Mouse (Mus musculus): ENCODE data around the gene Gm13757. TPM values are rescaled to one million over a fixed set of nuclear protein-coding genes. Genes with fewer than 3 reads are reported as not detected.

Gene Gm13757
- total RNA-seq (2023) = not detected

DNA sequence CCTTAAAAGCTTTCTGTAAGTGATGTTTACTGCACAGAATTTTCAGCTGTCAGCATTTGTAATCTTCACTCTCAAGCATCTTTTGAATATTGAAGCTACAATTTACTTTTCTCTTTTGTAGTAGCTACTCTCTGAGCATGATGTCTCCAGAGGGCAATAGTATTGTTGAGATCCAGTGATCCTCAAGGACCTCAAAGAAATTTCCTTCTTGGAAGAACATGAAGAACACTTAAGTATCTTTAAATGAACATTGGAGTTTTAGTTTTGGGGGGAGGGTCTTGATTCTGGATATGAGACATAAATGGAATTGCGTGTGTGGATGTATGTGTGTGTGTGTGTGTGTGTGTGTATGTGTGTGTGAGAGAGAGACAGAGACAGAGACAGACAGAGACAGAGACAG is at the start of gene Gm13757:
Gm13757 (minus strand) TSS at position 101 of the 400 bp plus-strand sequence.

DNA sequence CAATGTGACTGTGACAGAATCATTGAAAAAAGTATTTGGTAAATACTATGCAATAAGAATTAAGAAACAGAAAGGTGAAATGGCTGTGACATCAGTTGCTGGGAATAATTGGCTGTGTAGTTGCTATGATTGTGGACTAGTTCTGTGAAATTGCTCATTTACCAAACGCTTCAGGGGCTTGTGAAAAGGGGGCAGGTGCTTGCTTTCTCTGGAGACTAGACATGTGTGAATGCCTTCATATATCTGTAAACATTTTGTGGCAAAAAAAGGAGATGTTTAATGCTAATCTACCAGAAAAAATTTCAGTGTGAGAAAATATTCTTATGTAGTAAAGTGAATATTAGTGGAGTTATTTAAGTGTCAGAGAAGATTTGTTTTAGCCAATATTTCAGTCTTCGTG is 44.1 kb upstream of the Gm13757 start, which contains the start of gene Olfr1185-ps1:
Olfr1185-ps1 (plus strand) TSS at position 301 of the 400 bp plus-strand sequence.

DNA sequence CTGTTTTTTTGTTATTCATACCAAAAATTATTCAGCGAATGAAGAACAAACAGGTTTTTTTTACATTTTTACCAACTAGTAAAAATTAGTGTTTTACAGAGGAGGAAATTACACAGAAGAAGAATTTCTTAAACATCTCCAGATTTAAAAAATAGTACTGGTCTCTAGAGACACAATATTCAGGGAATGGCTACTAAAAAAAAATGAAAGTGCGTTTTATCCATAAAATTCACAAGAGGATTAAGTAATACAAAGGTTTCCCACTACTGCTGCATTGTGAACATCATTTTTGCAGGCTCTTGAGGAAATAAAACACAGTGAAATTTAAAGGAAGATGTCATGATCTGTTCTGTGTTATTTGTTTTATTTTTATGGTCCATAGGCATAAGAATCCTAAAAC is 34.4 kb upstream of the Gm13757 start, which contains the start of gene Olfr1184:
Olfr1184 (plus strand) TSS at position 301 of the 400 bp plus-strand sequence.

GRCm38 (mm10) chr2:88454567-88454966 is 5.6 kb upstream of the Gm13757 start, which contains the start of gene Olfr1183:
Olfr1183 (plus strand) TSS chr2:88454867.

DNA sequence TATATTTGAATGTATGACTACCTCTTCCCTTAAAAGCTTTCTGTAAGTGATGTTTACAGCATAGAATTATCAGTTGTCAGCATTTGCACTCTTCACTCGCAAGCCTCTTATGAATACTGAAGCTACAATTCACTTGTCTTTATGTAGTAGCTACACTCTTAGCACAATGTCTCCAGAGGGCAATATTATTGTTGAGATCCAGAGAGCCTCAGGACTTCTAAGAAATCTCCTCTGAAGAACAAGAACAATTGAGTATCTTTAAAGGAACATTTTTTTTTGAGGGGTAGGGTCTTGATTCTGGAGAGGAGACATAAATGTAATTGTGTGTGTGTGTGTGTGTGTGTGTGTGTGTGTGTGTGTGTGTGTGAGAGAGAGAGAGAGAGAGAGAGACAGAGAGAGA is 22.9 kb downstream of the Gm13757 start, which contains the start of gene Olfr1181:
Olfr1181 (minus strand) TSS at position 101 of the 400 bp plus-strand sequence.

GRCm38 (mm10) chr2:88419051-88419450 is 29.9 kb downstream of the Gm13757 start, which contains the start of gene Olfr1180:
Olfr1180 (minus strand) TSS chr2:88419151.

GRCm38 (mm10) chr2:88406353-88406752 is 42.6 kb downstream of the Gm13757 start, which contains the start of gene Olfr1179:
Olfr1179 (minus strand) TSS chr2:88406453.

Other genes starting within 250 kb of the Gm13757 start
- gene Olfr1170, start 220.8 kb downstream of the Gm13757 start, total RNA-seq (2023) = not detected
- gene Olfr1173, start 169.3 kb downstream of the Gm13757 start, total RNA-seq (2023) = not detected
- gene Olfr1174-ps, start 134.0 kb downstream of the Gm13757 start, total RNA-seq (2023) = not detected
- gene Olfr1175-ps, start 121.9 kb downstream of the Gm13757 start, total RNA-seq (2023) = not detected
- gene Olfr1176, start 112.4 kb downstream of the Gm13757 start, total RNA-seq (2023) = not detected
- not detected for gene Olfr1177-ps, start 102.6 kb downstream of the Gm13757 start, total RNA-seq (2023)
- gene Olfr1178, start 62.1 kb downstream of the Gm13757 start, total RNA-seq (2023) = not detected
- gene Olfr1179, start 42.7 kb downstream of the Gm13757 start, total RNA-seq (2023) = not detected
- gene Olfr1180, start 30.0 kb downstream of the Gm13757 start, total RNA-seq (2023) = not detected
- gene Olfr1181, start 23.0 kb downstream of the Gm13757 start, total RNA-seq (2023) = not detected
- gene Olfr1183, start 5.7 kb upstream of the Gm13757 start, total RNA-seq (2023) = not detected
- gene Olfr1184, start 34.5 kb upstream of the Gm13757 start, total RNA-seq (2023) = not detected
- not detected for gene Olfr1185-ps1, start 44.2 kb upstream of the Gm13757 start, total RNA-seq (2023)
- not detected for gene Olfr1186, start 69.4 kb upstream of the Gm13757 start, total RNA-seq (2023)
- gene Olfr1188, start 107.8 kb upstream of the Gm13757 start, total RNA-seq (2023) = not detected
- not detected for gene Olfr1189, start 137.3 kb upstream of the Gm13757 start, total RNA-seq (2023)
- under 1 TPM; 0.04 to 0.18 TPM for gene Olfr1191-ps1, start 191.4 kb upstream of the Gm13757 start, total RNA-seq (2023)
- not detected for gene Olfr1192-ps1, start 199.4 kb upstream of the Gm13757 start, total RNA-seq (2023)
- not detected for gene Olfr1193, start 226.5 kb upstream of the Gm13757 start, total RNA-seq (2023)
- not detected for gene Olfr1195, start 240.1 kb upstream of the Gm13757 start, total RNA-seq (2023)